Mouse (Mus musculus) adrenal gland, adult (tissue): Measurements from ENCODE around the gene Chst8.
A peak's percentile ranks its signal among the peaks of the same experiment; 100 is the strongest.

Experiments used
- DNase-seq, 2 experiments: peaks; one replicate each; pipeline ENCODE4 v3.0.0; 2022 to 2023; ENCODE audit warnings: low spot score in 1 of 2; ENCODE audit not compliant: inconsistent age in 2 of 2

Chst8 gene

DNA sequence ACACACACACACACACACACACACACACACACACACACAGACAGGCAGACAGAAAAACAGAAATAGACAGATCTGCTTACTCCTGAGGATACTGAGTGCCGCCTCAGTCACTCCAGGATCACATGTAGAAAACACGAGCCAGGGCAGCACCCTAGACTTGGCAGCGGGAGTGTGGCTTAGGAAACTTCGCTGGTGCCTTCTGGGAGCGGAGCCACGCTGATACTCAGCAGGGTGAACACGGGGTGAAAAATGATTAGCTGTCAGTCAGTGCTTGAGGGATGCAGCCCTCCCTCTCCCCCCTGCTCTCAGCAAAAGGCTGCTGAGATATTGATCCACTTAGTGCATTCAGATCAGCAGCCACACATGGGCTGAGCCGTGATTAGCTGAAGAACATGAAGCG, 93.9 kb downstream of the Chst8 start:
- peak in 1 of 2 experiments; percentile 38 for DNase-seq

GRCm38 (mm10) chr7:34717161-34717810, 95.2 kb downstream of the Chst8 start:
- no peak for DNase-seq

DNA sequence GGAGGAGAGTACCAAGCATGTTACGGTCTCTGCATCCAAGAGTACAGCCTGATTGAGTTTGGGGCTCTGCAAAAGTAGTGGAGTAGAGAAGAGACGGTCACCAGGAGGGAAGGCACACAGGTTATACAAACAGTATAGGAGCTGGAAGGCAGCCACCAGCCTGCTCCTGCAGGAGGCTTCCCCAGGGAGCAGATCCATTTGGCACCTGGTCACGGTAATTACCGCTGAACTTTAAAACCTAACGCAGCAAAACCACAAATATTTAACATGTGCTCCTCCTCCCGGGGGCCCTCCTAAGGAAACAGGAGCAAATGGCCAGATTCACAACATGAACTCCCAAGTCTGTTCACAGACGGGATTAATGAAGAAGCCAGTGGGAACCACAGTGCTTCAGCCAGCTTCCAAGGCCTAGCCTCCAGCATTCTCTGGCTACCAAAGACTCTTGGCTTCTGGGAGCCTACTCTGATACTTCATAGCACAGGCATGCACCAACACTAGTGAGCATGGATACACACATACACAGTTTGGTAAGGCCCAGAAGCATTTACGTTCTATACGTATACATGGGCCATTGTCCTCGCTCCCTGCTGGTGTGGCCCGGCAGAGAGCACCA, 97.6 kb downstream of the Chst8 start:
- DNase-seq, result no peak

- peak in 1 of 2 experiments; percentile 56 for DNase-seq
These were observed 103.4 kb downstream of the Chst8 start for GRCm38 (mm10) chr7:34709111-34709510.

- DNase-seq, result no peak
These were observed 108.1 kb downstream of the Chst8 start for GRCm38 (mm10) chr7:34704401-34704800.

DNA sequence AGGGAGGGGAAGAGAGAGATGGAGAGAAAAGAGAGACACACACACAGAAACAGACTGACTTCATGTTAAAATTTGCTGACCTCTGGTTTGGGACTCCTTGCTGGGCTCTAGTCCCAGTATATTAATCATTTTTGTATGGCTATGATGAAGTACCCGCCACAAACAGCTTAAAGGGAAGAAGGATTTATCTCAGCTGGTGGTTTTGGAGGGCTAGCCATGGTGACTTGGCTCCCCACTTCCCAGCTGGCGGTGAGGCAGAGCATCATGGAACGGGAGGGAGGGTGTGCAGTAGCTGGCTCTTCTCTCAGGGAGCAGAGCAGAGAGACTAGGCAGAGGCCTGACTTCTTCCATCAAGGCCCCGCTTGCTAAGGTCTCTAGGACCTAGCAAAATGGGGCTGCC, 109.1 kb downstream of the Chst8 start:
- DNase-seq, result no peak

- peak in 1 of 2 experiments; percentile 60 for DNase-seq
These were observed 109.7 kb downstream of the Chst8 start for GRCm38 (mm10) chr7:34702718-34703351.

DNA sequence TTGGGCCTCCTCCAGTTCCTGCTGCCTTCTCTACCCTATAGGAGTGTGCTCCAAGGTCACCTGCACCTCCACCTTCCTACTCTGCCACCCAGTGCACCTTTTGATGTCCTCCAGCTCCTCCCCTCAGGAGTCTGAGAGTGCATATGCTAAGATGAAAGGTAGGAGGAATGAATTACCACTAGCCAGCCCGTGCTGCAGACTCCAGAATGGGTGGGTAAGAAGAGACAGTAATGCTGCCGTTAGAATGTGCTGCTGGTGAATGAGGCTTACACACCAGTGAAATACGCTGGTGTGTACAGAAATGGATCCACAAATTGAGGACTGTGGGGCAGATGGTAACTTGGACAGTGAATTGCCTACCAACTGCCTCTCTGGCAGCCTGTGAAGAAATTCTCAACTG, 112.6 kb downstream of the Chst8 start:
- DNase-seq, result no peak

- DNase-seq, result no peak
These were observed 114.3 kb downstream of the Chst8 start for GRCm38 (mm10) chr7:34698221-34698620.

- no peak for DNase-seq
These were observed 116.4 kb downstream of the Chst8 start for GRCm38 (mm10) chr7:34696086-34696485.

- no peak for DNase-seq
These were observed 117.6 kb downstream of the Chst8 start for GRCm38 (mm10) chr7:34694898-34695297.

GRCm38 (mm10) chr7:34693916-34694315, 118.6 kb downstream of the Chst8 start:
- DNase-seq, result no peak

DNA sequence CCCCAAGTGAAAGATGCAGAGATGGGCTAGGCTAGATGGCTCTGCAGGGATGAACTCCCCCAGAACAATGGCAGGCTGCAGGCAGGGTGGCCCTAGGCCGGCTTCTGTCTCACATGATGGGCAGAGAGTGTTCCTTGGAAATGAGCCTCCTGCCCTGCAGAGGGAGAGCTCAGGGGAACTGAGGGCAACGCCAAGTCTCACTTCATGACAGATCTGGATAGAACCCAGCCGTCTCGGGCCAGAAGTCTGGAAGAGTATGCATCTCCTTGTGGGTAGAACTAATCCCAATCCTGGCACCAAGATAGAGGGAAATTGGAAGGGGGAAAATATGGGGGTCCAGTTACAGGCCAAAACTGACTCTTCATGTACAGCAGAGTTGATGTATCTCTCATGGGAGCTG, 119.4 kb downstream of the Chst8 start:
- DNase-seq, result no peak

GRCm38 (mm10) chr7:34690111-34690510, 122.4 kb downstream of the Chst8 start:
- no peak for DNase-seq

DNA sequence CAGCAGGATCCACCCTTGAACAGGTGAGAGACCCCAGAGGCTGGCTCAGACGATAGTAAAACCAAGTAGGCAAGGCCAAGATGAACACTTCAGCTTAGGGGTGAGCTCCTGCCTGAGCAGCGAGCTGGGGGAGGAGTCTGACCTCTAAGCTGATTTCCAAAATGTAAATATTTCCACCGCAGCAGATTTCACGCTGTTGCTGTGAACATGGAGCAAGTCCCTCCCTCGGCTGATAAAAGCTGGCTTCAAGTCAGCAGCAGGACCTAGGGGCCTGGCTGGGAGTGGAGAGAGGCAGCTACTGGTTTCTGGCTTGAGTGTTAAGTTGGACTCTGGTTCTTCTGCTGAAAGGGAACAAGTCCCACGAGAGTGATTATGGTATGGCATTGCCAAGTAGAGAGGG, 123.5 kb downstream of the Chst8 start:
- no peak for DNase-seq

GRCm38 (mm10) chr7:34685801-34686200, 126.7 kb downstream of the Chst8 start:
- DNase-seq, result no peak

GRCm38 (mm10) chr7:34685176-34685575, 127.3 kb downstream of the Chst8 start:
- no peak for DNase-seq

GRCm38 (mm10) chr7:34680771-34681421, 131.6 kb downstream of the Chst8 start:
- DNase-seq, result no peak

DNA sequence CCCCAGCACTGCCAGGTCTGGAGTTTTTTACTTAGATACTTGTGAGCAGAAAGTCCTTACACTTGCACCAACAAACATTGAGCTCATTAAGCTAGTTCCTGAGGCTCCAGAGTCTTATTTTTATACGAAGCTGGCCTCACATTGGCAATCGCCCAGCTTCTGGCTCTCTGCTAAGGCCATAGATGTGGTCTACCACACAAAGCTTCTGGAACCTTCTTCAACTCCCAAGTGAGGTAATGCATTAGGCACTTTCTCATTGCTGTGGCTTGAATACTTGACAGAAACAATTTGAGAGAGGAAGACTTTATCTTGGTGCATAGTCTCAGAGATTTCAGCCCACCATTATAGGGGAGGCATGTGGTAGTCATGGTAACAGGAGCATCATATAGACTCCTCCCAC, 132.6 kb downstream of the Chst8 start:
- DNase-seq, result no peak

DNA sequence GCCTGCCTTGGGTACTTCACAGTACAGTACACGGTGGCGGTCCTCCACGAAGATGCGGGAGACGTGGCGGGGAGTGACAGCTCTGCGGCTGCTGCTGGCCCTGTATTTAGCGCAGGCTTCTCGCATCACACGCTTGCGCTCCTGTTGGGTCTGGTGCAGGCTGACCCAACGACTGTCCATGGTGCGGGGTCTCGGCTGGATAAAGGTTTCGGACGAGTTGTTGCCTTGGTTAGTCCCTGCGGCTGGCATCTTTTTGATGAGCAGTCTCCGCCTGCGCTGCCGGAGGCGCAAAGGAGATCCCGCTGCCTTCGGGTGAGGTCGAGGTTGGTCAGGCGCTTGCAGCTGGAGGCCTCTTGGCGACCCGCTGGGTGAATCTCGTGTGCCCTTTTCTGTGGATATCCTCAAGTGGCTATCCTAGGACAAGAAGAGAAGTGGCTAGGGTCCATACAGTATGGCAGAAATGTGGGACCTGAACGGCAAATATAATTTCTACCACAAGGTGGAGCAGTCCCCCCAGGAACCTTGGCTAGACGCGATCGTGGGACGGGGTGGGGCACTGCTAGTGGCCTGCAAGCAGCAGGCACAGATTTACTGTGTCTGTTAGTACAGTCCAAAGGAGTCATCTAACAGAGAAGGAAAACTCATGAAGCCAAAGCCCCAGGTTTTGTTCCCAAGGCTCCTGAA, 136.5 kb downstream of the Chst8 start:
- peak; percentile 76 to 94 for DNase-seq

DNA sequence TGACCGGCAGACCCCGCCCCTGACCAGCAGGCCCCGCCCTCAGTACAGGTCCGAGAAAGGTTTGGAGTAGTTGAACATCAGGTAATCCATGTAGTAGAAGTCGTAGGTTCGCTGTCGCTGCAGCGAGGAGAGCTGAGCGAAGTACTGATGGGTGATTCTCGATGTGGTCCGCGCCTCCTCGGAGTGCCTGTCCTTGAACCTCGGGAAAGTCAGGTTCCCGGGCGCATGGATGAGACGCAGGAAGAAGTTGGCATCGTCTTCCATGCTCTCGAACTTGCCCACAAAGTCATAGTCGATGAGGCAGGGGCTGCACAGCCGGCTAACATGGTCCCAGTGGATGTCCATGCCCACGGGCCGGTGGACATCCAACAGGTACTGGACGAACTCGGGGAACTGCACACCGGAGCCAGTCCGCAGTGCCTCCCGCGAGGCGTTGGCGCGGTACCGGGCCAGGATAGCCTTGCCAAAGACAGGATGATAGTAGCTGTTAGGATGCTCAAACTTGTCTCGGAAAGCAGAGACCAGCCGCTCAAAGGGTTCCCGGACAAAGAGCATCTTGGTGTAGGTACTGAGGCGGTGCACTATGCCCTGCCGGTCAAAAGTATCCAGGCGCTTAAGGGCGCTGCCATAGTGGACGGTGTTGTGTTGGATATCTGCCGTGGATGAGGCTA, 137.3 kb downstream of the Chst8 start:
- DNase-seq, result peak in 1 of 2 experiments; percentile 7
